Mouse (Mus musculus): ENCODE results near the gene Nsun7. TPM values are rescaled to one million over a fixed set of nuclear protein-coding genes. Genes with fewer than 3 reads are reported as not detected.

The Nsun7 gene
- polyA plus RNA-seq, 1 experiment from 2014 or later, result 0.24 TPM

- no peaks in the 10 kb centered on the region for H3K36me3 ChIP-seq (ENCODE audit: insufficient read depth, low read length)
- H3K4me1 ChIP-seq (ENCODE audit: insufficient read depth, low read length), result no peaks in the 10 kb centered on the region
- no peak overlapping the region for H3K4me3 ChIP-seq (ENCODE audit: low read length)
- ATAC-seq (ENCODE audit: low FRiP score, low TSS enrichment), result no peak
- no peak overlapping the region for H3K4me2 ChIP-seq (replicated peaks; ENCODE audit: low read depth, low read length)
- no peak overlapping the region for H3K9ac ChIP-seq (replicated peaks; ENCODE audit: low read length)
- no peaks in the 10 kb centered on the region for H3K27me3 ChIP-seq (ENCODE audit: insufficient read depth, low read length)
- no peaks in the 10 kb centered on the region for H3K9me3 ChIP-seq (ENCODE audit: low read length)
- no peak overlapping the region for H3K27ac ChIP-seq (ENCODE audit: low read length)
- WGBS, result 73% methylated on average over 7 of the region's 7 CpGs
These were observed 9.9 kb downstream of the Nsun7 start for GRCm38 (mm10) chr5:66269616-66270015.

DNA sequence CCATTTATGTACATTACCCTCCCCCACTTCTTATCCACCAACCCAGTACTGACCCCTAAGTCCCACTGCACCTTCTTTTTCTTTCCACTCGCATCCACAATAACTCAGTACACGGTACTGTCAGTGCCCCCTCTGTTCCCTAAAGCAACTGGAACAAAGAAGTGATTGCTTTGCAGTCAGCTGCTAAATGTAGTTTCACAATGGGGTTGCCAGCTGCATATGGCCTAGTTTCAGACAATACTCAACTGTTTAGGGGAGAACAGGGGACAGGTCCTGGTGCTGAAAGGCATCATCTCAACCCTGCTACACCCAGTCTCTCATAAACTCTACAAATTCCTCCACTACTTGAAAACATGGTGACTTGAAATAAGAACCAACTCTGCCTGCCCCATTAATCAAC lies 11.4 kb downstream of the Nsun7 start:
- Histone ChIP-seq H3K4me3 (ENCODE audit: low read length) (no peak overlapping the region), H3K4me2 (replicated peaks; ENCODE audit: low read depth, low read length) (no peak overlapping the region), H3K27me3 (ENCODE audit: insufficient read depth, low read length) (no peaks in the 10 kb centered on the region), H3K4me1 (ENCODE audit: insufficient read depth, low read length) (no peaks in the 10 kb centered on the region), H3K9me3 (ENCODE audit: low read length) (no peaks in the 10 kb centered on the region), H3K9ac (replicated peaks; ENCODE audit: low read length) (no peak overlapping the region), H3K36me3 (ENCODE audit: insufficient read depth, low read length) (no peaks in the 10 kb centered on the region), H3K27ac (ENCODE audit: low read length) (no peak overlapping the region)
- 77% methylated on average over 2 of the region's 2 CpGs for WGBS
- no peak for ATAC-seq (ENCODE audit: low FRiP score, low TSS enrichment)

DNA sequence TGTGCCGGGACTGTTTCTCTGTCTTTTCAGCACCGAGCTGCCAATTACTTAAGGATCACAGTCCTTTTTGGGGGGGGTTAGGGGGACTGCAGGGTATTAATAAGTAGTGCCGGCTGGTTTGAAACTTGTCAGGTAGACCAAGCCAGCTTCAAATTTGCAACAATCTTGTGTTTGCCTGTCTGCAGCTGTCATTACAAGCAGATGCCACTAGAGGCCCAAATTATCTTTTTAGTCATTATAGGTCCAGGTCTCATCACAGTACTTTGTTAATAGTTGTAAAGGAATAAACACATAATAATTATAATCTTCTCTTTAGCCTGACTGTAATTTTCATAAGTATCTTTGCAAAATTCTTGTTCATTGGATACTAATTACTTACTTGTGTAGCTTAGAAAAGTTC lies 14.7 kb downstream of the Nsun7 start:
- Histone ChIP-seq H3K27me3 (ENCODE audit: insufficient read depth, low read length) (no peaks in the 10 kb centered on the region), H3K9ac (replicated peaks; ENCODE audit: low read length) (no peak overlapping the region), H3K9me3 (ENCODE audit: low read length) (no peaks in the 10 kb centered on the region), H3K4me1 (ENCODE audit: insufficient read depth, low read length) (no peaks in the 10 kb centered on the region), H3K36me3 (ENCODE audit: insufficient read depth, low read length) (no peaks in the 10 kb centered on the region), H3K4me3 (ENCODE audit: low read length) (no peak overlapping the region), H3K27ac (ENCODE audit: low read length) (no peak overlapping the region), H3K4me2 (replicated peaks; ENCODE audit: low read depth, low read length) (no peak overlapping the region)
- 69% methylated on average over 3 of the region's 3 CpGs for WGBS
- ATAC-seq (ENCODE audit: low FRiP score, low TSS enrichment), result no peak

- Histone ChIP-seq H3K27ac (ENCODE audit: low read length) (no peak overlapping the region), H3K4me2 (replicated peaks; ENCODE audit: low read depth, low read length) (no peak overlapping the region), H3K36me3 (ENCODE audit: insufficient read depth, low read length) (no peaks in the 10 kb centered on the region), H3K9me3 (ENCODE audit: low read length) (no peaks in the 10 kb centered on the region), H3K27me3 (ENCODE audit: insufficient read depth, low read length) (no peaks in the 10 kb centered on the region), H3K4me1 (ENCODE audit: insufficient read depth, low read length) (no peaks in the 10 kb centered on the region), H3K4me3 (ENCODE audit: low read length) (no peak overlapping the region), H3K9ac (replicated peaks; ENCODE audit: low read length) (no peak overlapping the region)
- ATAC-seq (ENCODE audit: low FRiP score, low TSS enrichment), result no peak
- WGBS, result 67% methylated on average over 2 of the region's 2 CpGs
These were observed 20.0 kb downstream of the Nsun7 start for GRCm38 (mm10) chr5:66279650-66280049.

DNA sequence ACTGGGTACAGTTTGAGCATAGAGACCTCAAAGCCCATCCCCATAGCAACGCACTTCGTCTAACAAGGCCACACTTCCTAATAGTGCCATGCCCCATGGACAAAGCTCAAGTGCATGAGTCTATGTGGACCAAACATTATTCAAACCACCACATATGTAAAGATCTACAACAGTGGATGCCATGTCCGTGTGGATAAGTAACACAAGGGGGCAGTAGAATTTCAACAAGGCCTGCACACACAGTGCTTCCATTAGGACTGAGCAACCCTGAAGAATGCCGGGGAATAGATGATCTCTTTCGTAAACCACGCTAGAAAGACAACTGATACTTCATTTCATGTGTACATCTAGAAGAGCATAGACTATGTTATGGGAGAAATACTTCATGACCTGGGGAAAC lies 21.0 kb downstream of the Nsun7 start:
- Histone ChIP-seq H3K36me3 (ENCODE audit: insufficient read depth, low read length) (no peaks in the 10 kb centered on the region), H3K9ac (replicated peaks; ENCODE audit: low read length) (no peak overlapping the region), H3K4me1 (ENCODE audit: insufficient read depth, low read length) (no peaks in the 10 kb centered on the region), H3K9me3 (ENCODE audit: low read length) (no peaks in the 10 kb centered on the region), H3K4me3 (ENCODE audit: low read length) (no peak overlapping the region), H3K27me3 (ENCODE audit: insufficient read depth, low read length) (no peaks in the 10 kb centered on the region), H3K27ac (ENCODE audit: low read length) (no peak overlapping the region), H3K4me2 (replicated peaks; ENCODE audit: low read depth, low read length) (no peak overlapping the region)
- WGBS, result 78% methylated on average over 6 of the region's 6 CpGs
- ATAC-seq (ENCODE audit: low FRiP score, low TSS enrichment), result no peak

GRCm38 (mm10) chr5:66294106-66294625 lies 34.5 kb downstream of the Nsun7 start:
- Histone ChIP-seq H3K27ac (ENCODE audit: low read length) (no peak overlapping the region), H3K27me3 (ENCODE audit: insufficient read depth, low read length) (no peaks in the 10 kb centered on the region), H3K4me1 (ENCODE audit: insufficient read depth, low read length) (no peaks in the 10 kb centered on the region), H3K9ac (replicated peaks; ENCODE audit: low read length) (no peak overlapping the region), H3K9me3 (ENCODE audit: low read length) (no peaks in the 10 kb centered on the region), H3K36me3 (ENCODE audit: insufficient read depth, low read length) (no peaks in the 10 kb centered on the region), H3K4me2 (replicated peaks; ENCODE audit: low read depth, low read length) (no peak overlapping the region), H3K4me3 (ENCODE audit: low read length) (no peak overlapping the region)
- ATAC-seq (ENCODE audit: low FRiP score, low TSS enrichment), result no peak
- WGBS, result 66% methylated on average over 11 of the region's 11 CpGs

- no peak for ATAC-seq (ENCODE audit: low FRiP score, low TSS enrichment)
- Histone ChIP-seq H3K27me3 (ENCODE audit: insufficient read depth, low read length) (no peaks in the 10 kb centered on the region), H3K9ac (replicated peaks; ENCODE audit: low read length) (no peak overlapping the region), H3K27ac (ENCODE audit: low read length) (no peak overlapping the region), H3K9me3 (ENCODE audit: low read length) (no peaks in the 10 kb centered on the region), H3K36me3 (ENCODE audit: insufficient read depth, low read length) (0 out of 2 replicates have a peak, but pooled peaks cover 3% of the 10 kb centered on the region), H3K4me3 (ENCODE audit: low read length) (no peak overlapping the region), H3K4me1 (ENCODE audit: insufficient read depth, low read length) (no peaks in the 10 kb centered on the region), H3K4me2 (replicated peaks; ENCODE audit: low read depth, low read length) (no peak overlapping the region)
- WGBS, result 87% methylated on average over 4 of the region's 4 CpGs
These were observed 35.3 kb downstream of the Nsun7 start for GRCm38 (mm10) chr5:66294952-66295351.

- Histone ChIP-seq H3K4me1 (ENCODE audit: insufficient read depth, low read length) (no peaks in the 10 kb centered on the region), H3K9ac (replicated peaks; ENCODE audit: low read length) (no peak overlapping the region), H3K27me3 (ENCODE audit: insufficient read depth, low read length) (no peaks in the 10 kb centered on the region), H3K27ac (ENCODE audit: low read length) (no peak overlapping the region), H3K36me3 (ENCODE audit: insufficient read depth, low read length) (0 out of 2 replicates have a peak, but pooled peaks cover 6% of the 10 kb centered on the region), H3K4me2 (replicated peaks; ENCODE audit: low read depth, low read length) (no peak overlapping the region), H3K4me3 (ENCODE audit: low read length) (no peak overlapping the region), H3K9me3 (ENCODE audit: low read length) (no peaks in the 10 kb centered on the region)
- ATAC-seq (ENCODE audit: low FRiP score, low TSS enrichment), result no peak
- 89% methylated on average over 5 of the region's 5 CpGs for WGBS
These were observed 36.4 kb downstream of the Nsun7 start for GRCm38 (mm10) chr5:66296116-66296515.

GRCm38 (mm10) chr5:66298856-66299255 lies 39.2 kb downstream of the Nsun7 start:
- Histone ChIP-seq H3K9me3 (ENCODE audit: low read length) (no peaks in the 10 kb centered on the region), H3K9ac (replicated peaks; ENCODE audit: low read length) (no peak overlapping the region), H3K4me3 (ENCODE audit: low read length) (no peak overlapping the region), H3K4me2 (replicated peaks; ENCODE audit: low read depth, low read length) (no peak overlapping the region), H3K27ac (ENCODE audit: low read length) (no peak overlapping the region), H3K27me3 (ENCODE audit: insufficient read depth, low read length) (no peaks in the 10 kb centered on the region), H3K4me1 (ENCODE audit: insufficient read depth, low read length) (no peaks in the 10 kb centered on the region), H3K36me3 (ENCODE audit: insufficient read depth, low read length) (peaks cover 14% of the 10 kb centered on the region)
- WGBS, result 89% methylated on average over 6 of the region's 6 CpGs
- ATAC-seq (ENCODE audit: low FRiP score, low TSS enrichment), result no peak

- Histone ChIP-seq H3K27ac (ENCODE audit: low read length) (no peak overlapping the region), H3K4me1 (ENCODE audit: insufficient read depth, low read length) (no peaks in the 10 kb centered on the region), H3K4me2 (replicated peaks; ENCODE audit: low read depth, low read length) (no peak overlapping the region), H3K4me3 (ENCODE audit: low read length) (no peak overlapping the region), H3K9ac (replicated peaks; ENCODE audit: low read length) (no peak overlapping the region), H3K27me3 (ENCODE audit: insufficient read depth, low read length) (no peaks in the 10 kb centered on the region), H3K36me3 (ENCODE audit: insufficient read depth, low read length) (peaks cover 17% of the 10 kb centered on the region), H3K9me3 (ENCODE audit: low read length) (no peaks in the 10 kb centered on the region)
- ATAC-seq (ENCODE audit: low FRiP score, low TSS enrichment), result no peak
- 82% methylated on average over 13 of the region's 13 CpGs for WGBS
These were observed 40.9 kb downstream of the Nsun7 start for GRCm38 (mm10) chr5:66300576-66300975.

Data from kidney, embryonic 16.5 days (tissue).